Mouse (Mus musculus) embryonic facial prominence, embryonic 13.5 days (tissue): ENCODE measurements around the gene Guca1a. TPM values are rescaled to one million over a fixed set of nuclear protein-coding genes. Genes with fewer than 3 reads are reported as not detected.
"Not testable (repeated sequence)": the region's sequence is repeated elsewhere in the genome, so short reads cannot be mapped to it uniquely, and the experiment has no call there.

Experiments
- ATAC-seq: fragments of 200-750 bp; cut with Nextera tagmentation; 2 replicates; pipeline ENCODE4 v1.8.0; 2017; ENCODE audit warnings: low read depth; ENCODE audit not compliant: insufficient number of reproducible peaks, insufficient read depth, low FRiP score, low TSS enrichment
- H3K27ac ChIP-seq: fragments of 300-500 bp; sonication (generic); 2 replicates; pipeline ENCODE4 v1.5.1; 2015; ENCODE audit warnings: moderate library complexity, mild to moderate bottlenecking, inconsistent platforms
- H3K27me3 ChIP-seq: fragments of 300-500 bp; sonication (generic); 2 replicates; pipeline ENCODE4 v1.6.1; 2015; ENCODE audit warnings: mild to moderate bottlenecking, inconsistent platforms
- H3K36me3 ChIP-seq: fragments of 300-500 bp; sonication (generic); 2 replicates; pipeline ENCODE4 v1.6.1; 2015; ENCODE audit warnings: mild to moderate bottlenecking, inconsistent platforms
- H3K4me1 ChIP-seq: fragments of 300-500 bp; sonication (generic); 2 replicates; pipeline ENCODE4 v1.6.1; 2015; ENCODE audit warnings: inconsistent platforms
- H3K4me2 ChIP-seq: fragments of 300-500 bp; sonication (generic); 2 replicates; pipeline ENCODE4 v1.6.1; 2015; ENCODE audit warnings: moderate library complexity, mild to moderate bottlenecking, inconsistent platforms
- H3K4me3 ChIP-seq: fragments of 300-500 bp; sonication (generic); 2 replicates; pipeline ENCODE4 v1.5.1; 2015; ENCODE audit warnings: mild to moderate bottlenecking, inconsistent platforms
- H3K9ac ChIP-seq: fragments of 300-500 bp; sonication (generic); 2 replicates; pipeline ENCODE4 v1.6.1; 2015; ENCODE audit warnings: mild to moderate bottlenecking, inconsistent platforms
- H3K9me3 ChIP-seq: fragments of 300-500 bp; sonication (generic); 2 replicates; pipeline ENCODE4 v1.6.1; 2016; ENCODE audit warnings: inconsistent platforms
- WGBS: fragments of 180-500 bp; shearing (Covaris S2); methylation state at CpG from one replicate; pipeline ENCODE4 v1.1.7; 2015; ENCODE audit warnings: mixed read lengths; 5-methylcytosine and 5-hydroxymethylcytosine counted together
- polyA plus RNA-seq: library from polyadenylated mRNA; unstranded; fragments of >200 nt; fragmentation: Nextera tagmentation; extraction: Ambion mirVana; gene quantifications from 2 replicates; pipeline ENCODE4 v1.2.1, GENCODE M21; 2015

Gene Guca1a
- polyA plus RNA-seq, 1 experiment from 2014 or later, result 2.0 TPM

GRCm38 (mm10) chr17:47438611-47439010 lies 38.2 kb upstream of the Guca1a start:
- Histone ChIP-seq H3K27me3 (peaks cover 56% of the 10 kb centered on the region), H3K4me2 (peak overlapping the region; percentile 88), H3K4me3 (peak overlapping the region; percentile 13; the same call in 1 of the 2 replicates), H3K9me3 (no peaks in the 10 kb centered on the region), H3K9ac (peak overlapping the region; percentile 21; the same call in 1 of the 2 replicates), H3K27ac (no peak overlapping the region), H3K4me1 (peaks cover 37% of the 10 kb centered on the region), H3K36me3 (no peaks in the 10 kb centered on the region)
- WGBS, result 51% methylated on average over 6 of the region's 6 CpGs
- ATAC-seq, result no peak

GRCm38 (mm10) chr17:47436907-47437547 lies 36.6 kb upstream of the Guca1a start, which contains the start of gene 1700001C19Rik:
TSS of gene 1700001C19Rik (minus strand) at chr17:47437376.
- peak within 1 kb of the TSS; percentile 69 for H3K27ac ChIP-seq
- H3K4me1 ChIP-seq, result peaks cover 37% of the 10 kb centered on the region
- WGBS, result 2% methylated on average over 24 of the region's 25 CpGs
- peak within 1 kb of the TSS; percentile 88 for H3K4me2 ChIP-seq
- no peak for ATAC-seq
- no peaks in the 10 kb centered on the region for H3K9me3 ChIP-seq
- no peaks in the 10 kb centered on the region for H3K36me3 ChIP-seq
- peaks cover 56% of the 10 kb centered on the region for H3K27me3 ChIP-seq
- peak within 1 kb of the TSS; percentile 48 for H3K4me3 ChIP-seq
- peak within 1 kb of the TSS; percentile 64 for H3K9ac ChIP-seq

GRCm38 (mm10) chr17:47436156-47436906 lies 35.9 kb upstream of the Guca1a start, which contains the start of gene AI661453:
TSS of gene AI661453 (plus strand) at chr17:47436615.
- Histone ChIP-seq H3K27ac (peak within 1 kb of the TSS; percentile 69), H3K4me2 (peak within 1 kb of the TSS; percentile 88), H3K27me3 (peaks cover 56% of the 10 kb centered on the region)

GRCm38 (mm10) chr17:47430815-47431214 lies 30.4 kb upstream of the Guca1a start:
- H3K9ac ChIP-seq, result no peak overlapping the region
- H3K4me2 ChIP-seq, result no peak overlapping the region
- no peaks in the 10 kb centered on the region for H3K9me3 ChIP-seq
- ATAC-seq, result no peak
- no peak overlapping the region for H3K27ac ChIP-seq
- no peaks in the 10 kb centered on the region for H3K4me1 ChIP-seq
- H3K4me3 ChIP-seq, result no peak overlapping the region
- peaks cover 24% of the 10 kb centered on the region for H3K27me3 ChIP-seq
- no peaks in the 10 kb centered on the region for H3K36me3 ChIP-seq
- 71% methylated on average over 5 of the region's 5 CpGs for WGBS

More at GRCm38 (mm10) chr17:47436156-47436906, 35.9 kb upstream of the Guca1a start, which contains the start of gene AI661453:
- H3K9ac ChIP-seq, result peak within 1 kb of the TSS; percentile 64
- H3K9me3 ChIP-seq, result no peaks in the 10 kb centered on the region
- ATAC-seq, result peak; percentile 60; the same call in 1 of the 2 replicates
- under 1% methylated on average over 42 of the region's 45 CpGs for WGBS
- H3K4me3 ChIP-seq, result peak within 1 kb of the TSS; percentile 48
- H3K36me3 ChIP-seq, result no peaks in the 10 kb centered on the region
- H3K4me1 ChIP-seq, result peaks cover 37% of the 10 kb centered on the region

GRCm38 (mm10) chr17:47428831-47429304 lies 28.5 kb upstream of the Guca1a start:
- H3K27me3 ChIP-seq, result peaks cover 15% of the 10 kb centered on the region

GRCm38 (mm10) chr17:47427316-47427715 lies 26.9 kb upstream of the Guca1a start:
- no peaks in the 10 kb centered on the region for H3K9me3 ChIP-seq

More at GRCm38 (mm10) chr17:47428831-47429304, 28.5 kb upstream of the Guca1a start:
- no peak overlapping the region for H3K9ac ChIP-seq
- peak; percentile 29; the same call in 1 of the 2 replicates for ATAC-seq
- no peaks in the 10 kb centered on the region for H3K36me3 ChIP-seq
- no peak overlapping the region for H3K4me3 ChIP-seq
- WGBS, result 11% methylated on average over 8 of the region's 8 CpGs
- peak overlapping the region; percentile 7; the same call in 1 of the 2 replicates for H3K4me2 ChIP-seq
- H3K27ac ChIP-seq, result no peak overlapping the region
- H3K9me3 ChIP-seq, result no peaks in the 10 kb centered on the region
- no peaks in the 10 kb centered on the region for H3K4me1 ChIP-seq

GRCm38 (mm10) chr17:47424186-47424585 lies 23.8 kb upstream of the Guca1a start:
- no peaks in the 10 kb centered on the region for H3K4me1 ChIP-seq
- WGBS, result 83% methylated on average over 6 of the region's 6 CpGs
- no peak overlapping the region for H3K4me2 ChIP-seq
- H3K4me3 ChIP-seq, result no peak overlapping the region
- no peak for ATAC-seq
- no peaks in the 10 kb centered on the region for H3K9me3 ChIP-seq
- no peaks in the 10 kb centered on the region for H3K36me3 ChIP-seq
- 0 out of 2 replicates have a peak overlapping the region, but pooled peaks have one; percentile 27 for H3K9ac ChIP-seq
- no peak overlapping the region for H3K27ac ChIP-seq
- H3K27me3 ChIP-seq, result peaks cover 11% of the 10 kb centered on the region

More at GRCm38 (mm10) chr17:47427316-47427715, 26.9 kb upstream of the Guca1a start:
- Histone ChIP-seq H3K9ac (no peak overlapping the region), H3K4me1 (no peaks in the 10 kb centered on the region), H3K4me2 (no peak overlapping the region), H3K36me3 (no peaks in the 10 kb centered on the region), H3K27me3 (peaks cover 15% of the 10 kb centered on the region), H3K4me3 (no peak overlapping the region), H3K27ac (no peak overlapping the region)
- 65% methylated on average over 6 of the region's 6 CpGs for WGBS
- no peak for ATAC-seq

GRCm38 (mm10) chr17:47422616-47423015 lies 22.2 kb upstream of the Guca1a start:
- not testable (repeated sequence) for H3K4me2 ChIP-seq, H3K27ac ChIP-seq, H3K4me1 ChIP-seq, H3K9ac ChIP-seq, H3K4me3 ChIP-seq, H3K36me3 ChIP-seq, H3K27me3 ChIP-seq, H3K9me3 ChIP-seq, ATAC-seq
- 93% methylated on average over 1 of the region's 1 CpGs for WGBS

- H3K27me3 ChIP-seq, result no peaks in the 10 kb centered on the region
- no peaks in the 10 kb centered on the region for H3K9me3 ChIP-seq
- H3K36me3 ChIP-seq, result no peaks in the 10 kb centered on the region
- no peak overlapping the region for H3K4me2 ChIP-seq
- no peak overlapping the region for H3K27ac ChIP-seq
- H3K9ac ChIP-seq, result no peak overlapping the region
- no peak overlapping the region for H3K4me3 ChIP-seq
- no peak for ATAC-seq
- H3K4me1 ChIP-seq, result no peaks in the 10 kb centered on the region
- 83% methylated on average over 3 of the region's 3 CpGs for WGBS
Observed at GRCm38 (mm10) chr17:47421566-47421965, 21.2 kb upstream of the Guca1a start.

- no peak overlapping the region for H3K4me2 ChIP-seq
- no peaks in the 10 kb centered on the region for H3K9me3 ChIP-seq
- H3K27me3 ChIP-seq, result no peaks in the 10 kb centered on the region
- H3K9ac ChIP-seq, result no peak overlapping the region
- H3K4me1 ChIP-seq, result no peaks in the 10 kb centered on the region
- H3K36me3 ChIP-seq, result no peaks in the 10 kb centered on the region
- ATAC-seq, result no peak
- H3K27ac ChIP-seq, result no peak overlapping the region
- no peak overlapping the region for H3K4me3 ChIP-seq
- 61% methylated on average over 2 of the region's 2 CpGs for WGBS
Observed at GRCm38 (mm10) chr17:47420195-47420594, 19.8 kb upstream of the Guca1a start.

- H3K27me3 ChIP-seq, result peaks cover 70% of the 10 kb centered on the region
- H3K36me3 ChIP-seq, ATAC-seq, H3K4me1 ChIP-seq, H3K9me3 ChIP-seq, H3K27ac ChIP-seq: not testable (repeated sequence)
- H3K9ac ChIP-seq, result peak overlapping the region; percentile 67
- 3% methylated on average over 74 of the region's 74 CpGs for WGBS
- H3K4me2 ChIP-seq, result peak overlapping the region; percentile 72
- peak overlapping the region; percentile 43 for H3K4me3 ChIP-seq
Observed at GRCm38 (mm10) chr17:47409897-47410861, 9.8 kb upstream of the Guca1a start.
